Mouse (Mus musculus): Measurements from ENCODE around the gene Uvrag.

Gene Uvrag

GRCm38 (mm10) chr7:98881887-98882286 lies 259.1 kb downstream of the Uvrag start:
- no peak for DNase-seq (ENCODE audit: low spot score)

GRCm38 (mm10) chr7:98879176-98879575 lies 261.8 kb downstream of the Uvrag start:
- no peak for DNase-seq (ENCODE audit: low spot score)

GRCm38 (mm10) chr7:98876119-98876518 lies 264.8 kb downstream of the Uvrag start:
- DNase-seq (ENCODE audit: low spot score): peak; percentile 41

GRCm38 (mm10) chr7:98875390-98875990 lies 265.5 kb downstream of the Uvrag start:
- DNase-seq (ENCODE audit: low spot score): no peak

GRCm38 (mm10) chr7:98874411-98874951 lies 266.5 kb downstream of the Uvrag start:
- DNase-seq (ENCODE audit: low spot score): no peak

GRCm38 (mm10) chr7:98873316-98873715 lies 267.6 kb downstream of the Uvrag start:
- no peak for DNase-seq (ENCODE audit: low spot score)

- DNase-seq (ENCODE audit: low spot score): no peak
Observed at GRCm38 (mm10) chr7:98871882-98872281, 269.1 kb downstream of the Uvrag start.

- DNase-seq (ENCODE audit: low spot score): peak; percentile 72
Observed at GRCm38 (mm10) chr7:98870791-98871190, 270.1 kb downstream of the Uvrag start.

- DNase-seq (ENCODE audit: low spot score): no peak
Observed at GRCm38 (mm10) chr7:98869070-98869469, 271.9 kb downstream of the Uvrag start.

- no peak for DNase-seq (ENCODE audit: low spot score)
Observed at GRCm38 (mm10) chr7:98867794-98868150, 273.2 kb downstream of the Uvrag start.

- no peak for DNase-seq (ENCODE audit: low spot score)
Observed at GRCm38 (mm10) chr7:98867053-98867793, 273.7 kb downstream of the Uvrag start.

- no peak for DNase-seq (ENCODE audit: low spot score)
Observed at GRCm38 (mm10) chr7:98863969-98864718, 276.8 kb downstream of the Uvrag start.

GRCm38 (mm10) chr7:98862994-98863393 lies 277.9 kb downstream of the Uvrag start:
- DNase-seq (ENCODE audit: low spot score): no peak

- no peak for DNase-seq (ENCODE audit: low spot score)
Observed at GRCm38 (mm10) chr7:98861002-98861401, 279.9 kb downstream of the Uvrag start.

- DNase-seq (ENCODE audit: low spot score): no peak
Observed at GRCm38 (mm10) chr7:98857094-98857493, 283.8 kb downstream of the Uvrag start.

- DNase-seq (ENCODE audit: low spot score): no peak
Observed at GRCm38 (mm10) chr7:98856128-98856527, 284.8 kb downstream of the Uvrag start.

- DNase-seq (ENCODE audit: low spot score): no peak
Observed at GRCm38 (mm10) chr7:98855388-98855787, 285.6 kb downstream of the Uvrag start.

- DNase-seq (ENCODE audit: low spot score): no peak
Observed at GRCm38 (mm10) chr7:98853806-98854205, 287.1 kb downstream of the Uvrag start.

- no peak for DNase-seq (ENCODE audit: low spot score)
Observed at GRCm38 (mm10) chr7:98852950-98853650, 287.8 kb downstream of the Uvrag start.

GRCm38 (mm10) chr7:98851220-98851619 lies 289.7 kb downstream of the Uvrag start:
- peak; percentile 46 for DNase-seq (ENCODE audit: low spot score)

GRCm38 (mm10) chr7:98850388-98850787 lies 290.6 kb downstream of the Uvrag start:
- no peak for DNase-seq (ENCODE audit: low spot score)

All from embryo, embryonic 10 days (tissue).